Mouse (Mus musculus) central nervous system, embryonic 14 days (tissue): ENCODE results near the gene Hist2h2be. TPM values are rescaled to one million over a fixed set of nuclear protein-coding genes. Genes with fewer than 3 reads are reported as not detected.

Source experiments
- polyA plus RNA-seq: library from polyadenylated mRNA; depleted of rRNA; stranded (reverse); fragments of >200 nt; gene quantifications from 2 replicates; pipeline ENCODE4 v1.2.3, GENCODE M21; 2012; rRNA removed

The Hist2h2be gene
- polyA plus RNA-seq = 12.5 and 17.2 TPM in 2 replicates

DNA sequence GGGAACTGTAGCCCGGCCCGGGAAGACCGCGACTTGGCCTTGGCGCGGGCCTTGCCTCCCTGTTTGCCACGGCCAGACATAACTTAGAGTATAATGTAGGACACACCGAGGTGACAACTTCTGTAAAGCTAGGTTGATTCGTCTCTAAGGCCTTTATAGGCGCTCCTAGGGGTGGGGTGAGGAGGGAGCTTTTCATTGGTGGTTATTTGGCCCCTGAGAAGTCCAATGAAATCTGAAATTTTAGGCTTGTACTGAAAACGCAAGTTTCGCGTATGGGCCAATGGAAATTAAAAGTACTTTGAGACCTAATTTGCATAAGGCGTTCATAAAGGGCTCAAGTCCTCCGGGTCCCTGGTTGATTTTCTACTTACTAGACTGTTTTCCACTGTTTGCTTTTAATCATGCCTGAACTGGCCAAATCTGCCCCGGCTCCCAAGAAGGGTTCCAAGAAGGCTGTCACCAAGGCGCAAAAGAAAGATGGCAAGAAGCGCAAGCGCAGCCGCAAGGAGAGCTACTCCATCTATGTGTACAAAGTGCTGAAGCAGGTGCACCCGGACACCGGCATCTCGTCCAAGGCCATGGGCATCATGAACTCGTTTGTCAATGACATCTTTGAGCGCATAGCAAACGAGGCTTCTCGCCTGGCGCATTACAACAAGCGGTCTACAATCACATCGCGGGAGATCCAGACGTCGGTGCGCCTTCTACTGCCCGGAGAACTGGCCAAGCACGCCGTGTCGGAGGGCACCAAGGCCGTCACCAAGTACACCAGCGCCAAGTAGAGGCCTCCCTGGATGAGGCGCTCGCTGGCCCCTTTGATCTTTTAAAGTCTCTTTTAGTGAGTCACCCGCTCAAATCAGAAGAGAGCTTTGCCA, at the start of gene Hist2h2be, which contains the start of gene Hist2h2ac:
Hist2h2be (plus strand) TSS at position 355 of the 875 bp plus-strand sequence.
Hist2h2ac (minus strand) TSS at position 116 of the 875 bp plus-strand sequence.

DNA sequence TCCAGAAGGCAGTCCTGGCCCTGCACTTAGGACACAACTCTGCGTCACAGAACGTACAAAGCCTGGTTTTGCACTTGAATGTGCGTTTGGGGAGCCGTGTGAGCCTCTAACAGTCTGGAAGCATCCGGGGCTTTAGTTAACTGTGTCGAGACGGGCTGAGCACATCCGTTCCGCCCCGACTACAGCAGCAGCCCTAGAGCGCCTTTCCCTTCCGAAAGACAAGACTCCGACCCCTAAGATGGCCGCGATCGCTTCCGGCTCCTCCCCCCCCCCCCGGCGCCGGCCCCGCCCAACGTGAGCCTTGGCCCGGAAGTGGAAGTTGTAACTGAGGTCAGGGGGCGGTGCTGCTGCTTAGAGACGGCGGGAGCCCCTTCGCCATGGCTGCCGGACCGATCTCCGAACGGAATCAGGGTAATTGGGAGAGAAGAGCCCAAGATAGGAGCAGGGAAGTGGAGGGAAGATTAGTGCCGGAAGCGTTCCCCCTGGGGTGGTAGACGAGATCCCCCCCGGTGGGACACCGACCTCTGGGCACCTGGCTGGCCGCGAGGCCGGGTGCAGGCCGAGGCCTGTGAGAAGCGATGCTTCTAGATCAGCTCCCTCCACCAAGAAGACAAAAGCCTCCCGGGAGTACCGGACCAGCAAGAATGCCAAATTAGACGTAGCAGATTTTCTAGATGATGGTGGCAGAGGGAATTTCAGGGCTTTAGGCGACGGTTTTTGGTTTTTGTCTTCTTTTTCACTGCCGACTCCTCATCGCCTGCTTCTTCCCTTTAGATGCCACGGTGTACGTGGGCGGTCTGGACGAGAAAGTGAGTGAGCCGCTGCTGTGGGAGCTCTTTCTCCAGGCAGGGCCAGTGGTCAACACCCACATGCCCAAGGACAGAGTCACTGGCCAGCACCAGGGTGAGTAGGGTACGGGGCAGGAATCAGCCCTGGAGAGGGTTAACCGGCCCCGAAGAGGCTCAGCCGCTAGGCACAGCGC, 48.4 kb upstream of the Hist2h2be start, which contains the start of gene Sf3b4:
Sf3b4 (plus strand) TSS at position 136 of the 982 bp plus-strand sequence.

DNA sequence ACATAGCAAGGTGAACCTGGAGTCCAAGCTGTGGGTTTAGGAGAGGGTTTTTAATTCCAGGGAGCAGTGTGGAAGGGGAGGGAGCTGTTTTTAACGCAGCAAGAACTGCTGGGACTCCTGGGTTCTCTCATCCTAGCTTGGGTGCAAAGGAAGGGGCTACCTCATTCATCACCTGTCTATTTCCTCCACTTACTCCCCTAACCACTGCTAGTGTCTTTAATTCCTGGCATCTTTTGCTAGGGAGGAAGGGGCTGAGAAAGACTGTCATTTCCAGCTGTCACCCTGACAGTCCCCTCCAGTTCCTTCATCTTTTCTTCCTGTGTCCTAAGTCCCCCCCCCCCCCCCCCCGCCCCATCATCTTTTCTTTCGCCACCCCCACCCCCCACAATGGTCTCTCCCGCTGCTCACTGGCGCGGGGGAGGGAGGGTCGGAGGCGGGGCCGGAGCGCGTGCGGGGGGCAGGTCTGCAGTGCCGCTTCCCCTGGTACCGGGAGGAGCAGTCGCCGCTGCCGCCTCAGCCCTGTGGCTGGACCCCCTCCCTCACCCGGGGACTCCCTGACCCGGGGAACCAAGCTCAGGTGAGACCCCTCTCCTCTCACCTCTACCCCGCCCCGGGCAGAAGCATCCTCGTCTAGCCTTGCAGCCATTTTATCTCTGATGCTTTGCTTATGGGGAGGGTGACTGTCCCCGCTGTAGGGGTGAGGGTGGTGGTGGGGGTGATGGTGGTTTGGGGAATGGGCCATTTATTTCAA, 40.0 kb upstream of the Hist2h2be start, which contains the start of gene Sv2a:
Sv2a (plus strand) TSS at position 425 of the 751 bp plus-strand sequence.

DNA sequence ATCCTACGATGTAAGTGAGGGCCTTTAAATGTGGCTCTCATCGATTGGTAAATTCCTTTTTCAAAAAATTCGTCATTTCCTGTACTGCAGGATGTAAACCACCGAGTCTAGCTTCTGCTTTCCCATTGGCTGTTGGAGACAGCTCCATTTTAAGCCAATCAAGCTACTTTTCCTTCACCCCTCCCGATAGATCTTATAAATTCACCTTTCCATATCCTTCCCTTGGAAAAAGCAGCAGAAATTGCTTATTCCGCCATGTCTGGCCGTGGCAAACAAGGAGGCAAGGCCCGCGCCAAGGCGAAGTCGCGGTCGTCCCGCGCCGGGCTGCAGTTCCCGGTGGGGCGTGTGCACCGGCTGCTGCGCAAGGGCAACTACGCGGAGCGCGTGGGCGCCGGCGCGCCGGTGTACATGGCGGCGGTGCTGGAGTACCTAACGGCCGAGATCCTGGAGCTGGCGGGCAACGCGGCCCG, 1.2 kb upstream of the Hist2h2be start, which contains the start of the genes Bola1 and Hist2h2ab:
Bola1 (minus strand) TSS at position 49 of the 470 bp plus-strand sequence.
Hist2h2ab (plus strand) TSS at position 205 of the 470 bp plus-strand sequence.

DNA sequence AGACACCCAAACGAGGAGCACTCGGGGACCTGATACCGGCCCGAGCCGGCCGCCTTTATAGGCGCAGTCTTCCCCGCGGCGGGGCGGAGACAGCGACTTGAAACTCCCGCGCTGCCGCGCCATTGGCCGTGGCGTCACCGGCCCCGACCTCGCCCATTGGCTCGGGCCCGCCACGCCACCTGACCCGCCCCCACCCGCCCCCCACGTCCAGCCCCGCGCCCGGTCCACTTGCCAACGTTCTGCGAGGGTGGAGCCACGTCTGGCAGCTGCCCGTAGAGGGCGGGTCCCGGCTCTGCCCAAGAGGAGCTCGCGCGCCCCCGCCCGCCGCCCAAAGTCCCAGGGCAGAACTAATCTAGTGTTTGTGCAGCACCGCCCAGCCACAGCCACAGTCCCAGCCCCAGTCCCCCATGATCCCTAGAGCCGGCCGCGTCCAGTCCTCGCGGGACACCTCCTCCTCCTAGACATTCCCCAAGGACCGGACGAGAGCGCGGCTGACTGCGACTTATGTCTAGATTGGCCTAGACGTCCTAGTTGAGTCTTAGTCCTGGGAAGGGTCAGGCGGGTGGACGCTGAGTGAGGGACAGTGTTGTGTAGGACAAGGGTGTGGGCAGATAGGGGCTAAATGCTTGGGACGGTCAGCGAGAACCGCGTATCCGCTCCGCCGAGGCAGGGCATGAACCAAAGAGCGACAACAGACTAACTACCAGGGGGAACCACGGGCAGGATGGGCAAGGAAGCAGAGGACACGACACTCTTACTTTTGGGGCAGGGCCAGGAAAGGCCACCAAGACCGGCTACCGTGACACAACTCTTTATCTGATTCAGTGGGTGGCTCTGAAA, 18.3 kb downstream of the Hist2h2be start, which contains the start of gene Hist2h3c2:
Hist2h3c2 (minus strand) TSS at position 174 of the 840 bp plus-strand sequence.

DNA sequence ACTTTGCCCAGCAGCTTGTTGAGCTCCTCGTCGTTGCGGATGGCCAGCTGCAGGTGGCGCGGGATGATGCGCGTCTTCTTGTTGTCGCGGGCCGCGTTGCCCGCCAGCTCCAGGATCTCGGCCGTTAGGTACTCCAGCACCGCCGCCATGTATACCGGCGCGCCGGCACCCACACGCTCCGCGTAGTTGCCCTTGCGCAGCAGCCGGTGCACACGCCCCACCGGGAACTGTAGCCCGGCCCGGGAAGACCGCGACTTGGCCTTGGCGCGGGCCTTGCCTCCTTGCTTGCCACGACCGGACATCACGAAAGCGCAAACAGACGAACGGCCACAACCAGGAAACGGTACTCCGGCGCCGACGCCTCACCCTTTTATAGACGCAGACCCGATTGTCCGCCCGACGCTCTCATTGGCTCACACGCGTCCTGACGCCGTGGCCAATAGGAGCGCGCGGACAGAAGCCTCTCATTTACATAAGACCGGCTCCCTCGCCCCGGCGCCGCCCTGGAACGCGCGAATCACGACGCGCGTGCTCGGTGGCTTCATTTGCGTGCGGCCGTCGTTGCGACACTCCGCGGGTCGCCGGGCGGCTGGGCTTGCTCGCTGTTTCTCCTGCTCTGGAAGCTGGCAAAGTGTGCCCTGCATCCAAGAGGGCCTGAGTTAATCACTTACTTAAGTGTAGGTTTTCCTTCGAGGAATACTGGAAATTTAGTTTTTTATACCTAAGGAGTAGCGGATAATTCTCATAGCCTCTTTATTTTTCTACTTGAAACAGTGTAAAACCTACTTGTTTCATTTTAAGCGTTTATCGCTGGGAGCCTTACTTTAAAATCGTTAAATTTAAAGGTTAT, 19.3 kb downstream of the Hist2h2be start, which contains the start of gene Hist2h2aa2:
Hist2h2aa2 (minus strand) TSS at position 328 of the 850 bp plus-strand sequence.

DNA sequence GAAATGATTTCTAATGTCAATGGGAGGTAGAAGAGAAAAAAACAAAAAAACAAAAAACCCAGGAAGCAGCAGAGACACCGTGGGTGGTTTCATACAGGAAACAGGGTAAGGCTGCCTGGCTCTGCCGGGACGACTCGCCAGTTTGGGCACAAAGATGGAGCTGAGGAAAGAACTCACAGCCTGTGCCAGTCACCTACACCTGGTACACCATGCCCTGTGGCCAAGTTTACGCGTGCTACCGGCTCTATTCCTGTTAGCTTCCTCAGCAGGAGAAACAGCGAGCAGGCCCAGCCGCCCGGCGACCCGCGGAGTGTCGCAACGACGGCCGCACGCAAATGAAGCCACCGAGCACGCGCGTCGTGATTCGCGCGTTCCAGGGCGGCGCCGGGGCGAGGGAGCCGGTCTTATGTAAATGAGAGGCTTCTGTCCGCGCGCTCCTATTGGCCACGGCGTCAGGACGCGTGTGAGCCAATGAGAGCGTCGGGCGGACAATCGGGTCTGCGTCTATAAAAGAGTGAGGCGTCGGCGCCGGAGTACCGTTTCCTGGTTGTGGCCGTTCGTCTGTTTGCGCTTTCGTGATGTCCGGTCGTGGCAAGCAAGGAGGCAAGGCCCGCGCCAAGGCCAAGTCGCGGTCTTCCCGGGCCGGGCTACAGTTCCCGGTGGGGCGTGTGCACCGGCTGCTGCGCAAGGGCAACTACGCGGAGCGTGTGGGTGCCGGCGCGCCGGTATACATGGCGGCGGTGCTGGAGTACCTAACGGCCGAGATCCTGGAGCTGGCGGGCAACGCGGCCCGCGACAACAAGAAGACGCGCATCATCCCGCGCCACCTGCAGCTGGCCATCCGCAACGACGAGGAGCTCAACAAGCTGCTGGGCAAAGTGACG, 24.3 kb downstream of the Hist2h2be start, which contains the start of gene Hist2h2aa1:
Hist2h2aa1 (plus strand) TSS at position 495 of the 884 bp plus-strand sequence.

DNA sequence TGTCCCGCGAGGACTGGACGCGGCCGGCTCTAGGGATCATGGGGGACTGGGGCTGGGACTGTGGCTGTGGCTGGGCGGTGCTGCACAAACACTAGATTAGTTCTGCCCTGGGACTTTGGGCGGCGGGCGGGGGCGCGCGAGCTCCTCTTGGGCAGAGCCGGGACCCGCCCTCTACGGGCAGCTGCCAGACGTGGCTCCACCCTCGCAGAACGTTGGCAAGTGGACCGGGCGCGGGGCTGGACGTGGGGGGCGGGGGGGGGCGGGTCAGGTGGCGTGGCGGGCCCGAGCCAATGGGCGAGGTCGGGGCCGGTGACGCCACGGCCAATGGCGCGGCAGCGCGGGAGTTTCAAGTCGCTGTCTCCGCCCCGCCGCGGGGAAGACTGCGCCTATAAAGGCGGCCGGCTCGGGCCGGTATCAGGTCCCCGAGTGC, 25.5 kb downstream of the Hist2h2be start, which contains the start of gene Hist2h3c1:
Hist2h3c1 (plus strand) TSS at position 259 of the 430 bp plus-strand sequence.

DNA sequence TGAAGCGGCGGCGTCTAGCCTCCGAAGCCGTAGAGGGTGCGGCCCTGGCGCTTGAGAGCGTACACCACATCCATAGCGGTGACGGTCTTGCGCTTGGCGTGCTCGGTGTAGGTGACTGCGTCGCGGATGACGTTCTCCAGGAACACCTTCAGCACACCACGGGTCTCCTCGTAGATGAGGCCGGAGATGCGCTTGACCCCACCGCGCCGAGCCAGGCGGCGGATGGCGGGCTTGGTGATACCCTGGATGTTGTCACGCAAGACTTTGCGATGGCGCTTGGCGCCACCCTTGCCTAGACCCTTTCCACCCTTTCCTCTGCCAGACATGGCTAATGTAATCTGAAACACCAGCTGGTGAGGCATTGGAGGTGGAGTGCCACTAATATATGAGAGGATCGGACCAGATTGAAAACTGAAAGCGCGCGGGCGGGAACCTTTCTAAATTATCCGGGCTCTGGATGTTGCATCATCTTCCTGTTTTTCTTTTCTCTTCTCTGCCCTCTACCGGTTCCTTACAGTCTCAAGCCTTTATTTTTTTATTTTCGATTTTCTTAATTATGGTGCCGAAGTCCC, 42.1 kb downstream of the Hist2h2be start, which contains the start of gene Hist2h4:
Hist2h4 (minus strand) TSS at position 333 of the 572 bp plus-strand sequence.

DNA sequence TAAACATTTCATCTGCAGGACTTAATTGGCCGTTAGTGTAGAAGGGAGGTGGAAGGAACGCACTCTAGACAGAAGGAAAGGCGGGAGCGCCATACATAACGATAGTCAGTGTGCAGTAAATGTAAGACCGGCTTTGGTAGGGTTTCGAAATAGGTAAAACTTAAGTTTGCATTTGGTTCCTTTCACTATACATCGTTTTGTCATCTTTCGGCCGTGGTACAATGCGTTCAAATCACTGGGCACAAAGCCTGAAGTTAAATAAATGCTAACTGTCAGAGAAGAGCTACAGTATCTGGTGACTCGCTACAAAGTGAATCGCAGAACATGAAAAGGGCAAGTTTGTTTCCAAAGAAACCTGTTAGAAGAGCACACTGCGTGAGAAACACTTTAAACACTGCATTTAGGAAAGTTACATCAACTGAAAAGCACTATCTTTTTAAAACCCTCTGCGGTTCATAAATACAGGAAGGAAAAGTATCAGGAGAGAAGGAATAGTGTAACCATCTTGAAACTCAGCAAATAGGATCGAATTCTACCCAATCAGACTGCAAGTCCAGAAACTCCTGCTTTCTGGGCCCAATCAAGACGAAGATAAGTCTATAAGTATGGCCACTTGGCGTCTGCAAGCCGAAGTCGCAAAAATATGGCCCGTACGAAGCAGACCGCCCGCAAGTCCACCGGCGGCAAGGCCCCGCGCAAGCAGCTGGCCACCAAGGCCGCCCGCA, 47.3 kb downstream of the Hist2h2be start, which contains the start of gene Hist2h3b:
Hist2h3b (plus strand) TSS at position 604 of the 725 bp plus-strand sequence.

DNA sequence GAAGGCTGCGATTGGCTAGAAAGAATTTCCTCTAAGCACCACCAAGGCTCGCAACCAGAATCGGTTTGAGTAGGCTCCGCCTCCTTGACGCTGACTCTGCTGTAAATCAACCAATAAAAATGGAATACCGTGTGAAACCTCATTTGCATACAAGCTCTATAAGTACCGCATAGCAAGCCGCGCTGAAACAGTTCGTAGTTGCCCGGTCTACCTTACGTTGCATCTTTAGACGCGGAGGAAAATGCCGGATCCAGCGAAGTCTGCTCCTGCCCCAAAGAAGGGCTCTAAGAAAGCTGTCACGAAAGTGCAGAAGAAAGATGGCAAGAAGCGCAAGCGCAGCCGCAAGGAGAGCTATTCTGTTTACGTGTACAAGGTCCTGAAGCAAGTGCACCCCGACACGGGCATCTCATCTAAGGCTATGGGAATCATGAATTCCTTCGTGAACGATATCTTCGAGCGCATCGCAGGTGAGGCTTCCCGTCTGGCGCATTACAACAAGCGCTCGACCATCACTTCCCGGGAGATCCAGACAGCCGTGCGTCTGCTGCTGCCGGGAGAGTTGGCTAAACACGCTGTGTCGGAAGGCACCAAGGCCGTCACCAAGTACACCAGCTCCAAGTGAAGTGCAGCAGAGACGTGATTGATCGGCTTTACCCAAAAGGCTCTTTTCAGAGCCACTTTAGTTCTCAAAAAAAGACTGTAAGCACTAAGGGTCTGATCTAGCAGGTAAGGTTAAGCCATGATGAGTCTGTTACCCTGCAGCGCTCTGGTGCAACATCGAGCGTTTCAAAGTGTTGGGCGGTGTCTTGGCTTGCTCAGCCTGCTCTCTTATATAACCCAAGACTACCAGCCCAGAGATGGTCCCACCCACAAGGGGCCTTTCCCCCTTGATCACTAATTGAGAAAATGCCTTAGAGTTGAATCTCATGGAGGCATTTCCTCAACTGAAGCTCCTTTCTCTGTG, 48.9 kb downstream of the Hist2h2be start, which contains the start of gene Hist2h2bb:
Hist2h2bb (plus strand) TSS at position 242 of the 964 bp plus-strand sequence.

